Mouse (Mus musculus) lung, adult 2 months (tissue): ENCODE measurements around the gene Klhl26. TPM values are rescaled to one million over a fixed set of nuclear protein-coding genes. Genes with fewer than 3 reads are reported as not detected.

Experiments
- DNase-seq: peaks from one replicate; pipeline ENCODE4 v3.0.0; 2022
- H3K4me1 ChIP-seq: fragments of 200-500 bp; 2 replicates; pipeline ENCODE4 v1.6.1; 2011; ENCODE audit warnings: low read length; ENCODE audit not compliant: control insufficient read depth, insufficient read depth
- H3K4me3 ChIP-seq: fragments of 200-500 bp; replicated peaks from 2 replicates; pipeline ENCODE3; 2011; ENCODE audit warnings: low read depth, mild to moderate bottlenecking, control low read depth, low read length; ENCODE audit errors: extremely low read depth
- CTCF ChIP-seq: fragments of 200-500 bp; IDR thresholded peaks from 2 replicates; pipeline ENCODE4 v1.5.1; 2011; ENCODE audit warnings: mild to moderate bottlenecking, low read length, control low read depth; ENCODE audit not compliant: insufficient read depth
- POLR2A ChIP-seq: fragments of 200-500 bp; IDR thresholded peaks from 2 replicates; pipeline ENCODE4 v1.6.1; 2011; ENCODE audit warnings: low read depth, mild to moderate bottlenecking, control low read depth, low read length, borderline replicate concordance; ENCODE audit errors: extremely low read depth
- WGBS: fragments of 180-500 bp; shearing (Covaris S2); methylation state at CpG from one replicate; pipeline ENCODE4 v1.1.7; 2018; 5-methylcytosine and 5-hydroxymethylcytosine counted together
- polyA plus RNA-seq: library from polyadenylated mRNA; depleted of rRNA; stranded (reverse); fragments of >200 nt; gene quantifications from 2 replicates; pipeline ENCODE4 v1.2.3, GENCODE M21; 2012

The Klhl26 gene
- polyA plus RNA-seq, 1 experiment = 51.3 TPM

GRCm38 (mm10) chr8:70465701-70466100 is 11.1 kb downstream of the Klhl26 start:
- Histone ChIP-seq H3K4me1 (peaks cover 26% of the 10 kb centered on the region), H3K4me3 (no peak overlapping the region)
- 96% methylated on average over 4 of the region's 4 CpGs for WGBS
- no peak for DNase-seq
- TF ChIP-seq CTCF = no peak
- no peak for TF ChIP-seq POLR2A

DNA sequence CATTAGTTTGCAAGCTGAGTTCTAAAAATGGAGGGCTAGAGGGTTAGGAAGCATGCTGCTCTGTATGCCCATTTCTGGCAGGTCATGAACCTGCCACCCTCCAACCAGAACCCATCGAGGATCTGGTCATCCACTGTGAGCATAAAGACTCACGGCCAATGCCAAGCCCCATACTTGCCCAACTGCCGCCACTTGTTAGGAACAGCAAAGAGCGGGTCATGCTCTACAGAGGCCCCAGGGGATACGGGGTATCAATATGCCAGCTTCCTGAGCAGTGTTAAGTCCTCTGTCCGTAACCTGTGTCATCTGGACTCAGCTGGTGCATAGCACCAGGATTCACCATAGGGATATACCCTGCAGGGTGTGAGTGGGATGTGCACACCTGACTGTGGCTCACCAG is 12.6 kb downstream of the Klhl26 start:
- WGBS = 90% methylated on average over 6 of the region's 6 CpGs
- DNase-seq = no peak
- H3K4me1 ChIP-seq = peaks cover 21% of the 10 kb centered on the region
- H3K4me3 ChIP-seq = no peak overlapping the region
- TF ChIP-seq POLR2A = no peak
- no peak for TF ChIP-seq CTCF

DNA sequence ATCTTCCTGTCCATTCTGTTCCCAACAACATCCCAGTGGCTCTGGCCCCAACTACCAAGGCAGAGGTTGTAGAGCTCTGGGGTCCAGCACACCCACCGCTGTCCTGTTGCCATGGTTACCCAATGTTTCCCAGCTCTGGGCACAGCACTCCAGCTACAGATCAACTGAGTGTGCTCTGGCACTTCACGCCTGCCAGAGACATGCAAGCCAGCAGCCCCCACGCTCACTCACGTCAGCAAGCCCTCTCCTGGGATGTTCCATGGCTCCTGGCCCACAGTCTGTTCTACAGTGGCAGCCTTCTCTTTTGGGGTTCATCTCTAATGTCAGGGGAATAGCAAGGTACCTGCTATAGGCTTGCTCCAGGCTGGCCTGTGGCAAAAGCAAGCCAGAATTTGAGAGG is 13.5 kb downstream of the Klhl26 start:
- TF ChIP-seq CTCF = no peak
- TF ChIP-seq POLR2A = no peak
- no peak for DNase-seq
- H3K4me3 ChIP-seq = no peak overlapping the region
- peaks cover 14% of the 10 kb centered on the region for H3K4me1 ChIP-seq
- WGBS = 74% methylated on average over 4 of the region's 4 CpGs

DNA sequence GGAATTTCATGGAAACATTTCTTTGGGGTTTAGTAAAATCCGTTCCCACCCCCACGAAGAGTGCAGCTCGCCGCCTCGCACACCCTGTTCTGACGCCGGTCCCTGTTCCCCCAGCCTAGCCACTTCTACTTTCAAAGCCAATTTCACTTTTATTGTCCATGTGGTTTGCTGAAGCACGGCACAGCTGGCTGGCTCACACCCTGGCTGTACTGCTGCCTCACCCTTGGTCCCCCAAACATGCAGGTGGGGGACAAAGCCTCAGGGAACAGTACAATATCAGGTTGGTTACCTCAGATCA is 14.3 kb downstream of the Klhl26 start:
- DNase-seq = no peak
- 84% methylated on average over 8 of the region's 8 CpGs for WGBS
- TF ChIP-seq CTCF (no peak), POLR2A (no peak)
- H3K4me3 ChIP-seq = no peak overlapping the region
- peaks cover 9% of the 10 kb centered on the region for H3K4me1 ChIP-seq

DNA sequence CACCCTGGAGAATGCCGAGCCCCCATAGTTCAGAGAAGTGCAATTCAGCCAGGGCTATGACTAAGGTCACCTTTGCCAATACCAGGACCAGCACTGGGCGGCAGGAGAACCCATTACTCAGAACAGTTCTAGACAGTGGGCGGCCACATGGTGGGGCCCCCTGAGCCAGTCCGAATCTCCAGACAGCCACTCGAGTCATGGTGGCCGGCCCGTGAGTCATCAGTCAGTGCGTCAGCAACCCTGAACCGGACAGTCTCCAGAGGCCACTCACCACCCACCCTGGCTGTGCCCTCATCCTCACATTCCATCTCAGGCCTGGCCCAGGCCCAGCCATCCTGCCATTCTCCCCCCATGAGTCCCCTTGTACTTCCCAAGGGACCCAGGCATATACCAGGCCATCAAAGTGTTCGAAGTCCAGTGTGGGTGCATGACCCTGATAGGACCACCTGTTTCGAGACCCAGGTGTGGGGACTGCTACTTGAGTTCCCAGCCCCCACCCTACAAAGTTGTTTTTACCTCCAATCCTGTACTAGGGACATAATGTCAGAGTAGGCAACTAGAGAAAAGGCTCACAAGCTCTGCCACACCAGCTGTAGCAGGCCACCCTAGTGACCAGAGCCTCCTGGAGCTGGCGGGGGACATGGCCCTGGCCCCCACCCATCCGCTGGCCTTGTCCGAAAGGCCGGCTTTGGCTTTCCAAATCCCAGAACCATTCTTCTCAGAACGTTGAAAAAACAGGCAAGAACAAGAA is 14.8 kb downstream of the Klhl26 start:
- DNase-seq = no peak
- 72% methylated on average over 16 of the region's 16 CpGs for WGBS
- peaks cover 7% of the 10 kb centered on the region for H3K4me1 ChIP-seq
- TF ChIP-seq CTCF (no peak), POLR2A (no peak)
- H3K4me3 ChIP-seq = no peak overlapping the region

DNA sequence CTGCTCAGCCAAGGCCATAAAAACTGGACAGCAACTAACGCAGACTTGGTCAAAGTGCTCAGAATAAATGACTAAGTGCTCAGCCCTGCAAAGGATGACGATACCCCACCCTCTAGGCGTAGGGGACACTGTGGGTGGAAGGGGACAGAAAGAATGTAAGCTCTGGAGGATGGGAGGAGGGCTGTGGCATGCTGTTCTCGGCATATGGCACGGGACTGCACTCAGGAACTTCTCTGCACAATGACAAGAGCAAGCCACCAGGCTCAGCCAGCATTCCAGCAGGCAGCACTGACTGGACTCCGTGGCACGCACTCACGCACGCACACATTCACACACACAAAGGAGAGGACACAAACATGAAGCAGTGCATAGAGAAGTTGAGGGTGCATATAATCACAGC is 16.2 kb downstream of the Klhl26 start:
- WGBS = 70% methylated on average over 9 of the region's 9 CpGs
- TF ChIP-seq POLR2A (no peak), CTCF (no peak)
- no peak for DNase-seq
- Histone ChIP-seq H3K4me3 (no peak overlapping the region), H3K4me1 (no peaks in the 10 kb centered on the region)

DNA sequence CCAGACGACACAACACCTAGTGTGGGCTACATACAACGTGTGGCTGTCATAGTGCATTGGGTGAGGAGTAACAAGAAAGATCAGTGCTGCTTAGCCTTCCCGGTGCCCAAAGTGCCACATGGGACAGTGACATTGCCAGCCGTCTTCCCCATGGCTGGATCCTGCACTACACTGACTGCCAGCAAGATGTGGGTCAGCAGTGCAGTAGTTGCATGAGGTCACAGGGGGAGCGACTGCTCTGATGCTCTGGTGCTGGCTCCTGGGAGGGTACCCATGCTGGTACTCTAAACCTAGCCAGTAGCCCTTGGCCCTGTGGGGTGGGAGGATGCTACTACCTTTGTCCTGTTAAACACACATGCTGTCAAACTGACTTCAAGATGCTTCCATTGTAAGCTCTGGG is 16.6 kb downstream of the Klhl26 start:
- no peaks in the 10 kb centered on the region for H3K4me1 ChIP-seq
- WGBS = 81% methylated on average over 5 of the region's 5 CpGs
- no peak overlapping the region for H3K4me3 ChIP-seq
- no peak for TF ChIP-seq CTCF
- no peak for TF ChIP-seq POLR2A
- no peak for DNase-seq

DNA sequence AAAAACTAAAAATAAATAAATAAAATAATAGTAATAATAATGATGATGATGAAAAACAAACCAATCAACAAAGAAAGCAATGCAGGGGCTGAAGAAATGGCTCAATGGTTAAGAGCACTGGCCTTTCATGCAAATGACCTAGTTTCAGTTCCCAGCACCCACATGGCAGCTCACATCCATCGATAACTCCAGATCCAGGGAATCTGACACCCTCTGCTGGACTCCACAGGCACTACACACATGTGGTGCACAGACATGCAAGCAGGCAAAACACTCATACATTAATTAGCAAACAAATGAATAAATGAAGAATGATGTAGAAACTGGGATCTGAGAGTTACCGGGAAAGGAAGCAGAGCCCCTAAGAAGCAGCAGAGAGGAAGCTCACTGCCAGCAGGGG is 17.1 kb downstream of the Klhl26 start:
- TF ChIP-seq POLR2A = no peak
- TF ChIP-seq CTCF = no peak
- 96% methylated on average over 2 of the region's 2 CpGs for WGBS
- Histone ChIP-seq H3K4me1 (no peaks in the 10 kb centered on the region), H3K4me3 (no peak overlapping the region)
- no peak for DNase-seq

DNA sequence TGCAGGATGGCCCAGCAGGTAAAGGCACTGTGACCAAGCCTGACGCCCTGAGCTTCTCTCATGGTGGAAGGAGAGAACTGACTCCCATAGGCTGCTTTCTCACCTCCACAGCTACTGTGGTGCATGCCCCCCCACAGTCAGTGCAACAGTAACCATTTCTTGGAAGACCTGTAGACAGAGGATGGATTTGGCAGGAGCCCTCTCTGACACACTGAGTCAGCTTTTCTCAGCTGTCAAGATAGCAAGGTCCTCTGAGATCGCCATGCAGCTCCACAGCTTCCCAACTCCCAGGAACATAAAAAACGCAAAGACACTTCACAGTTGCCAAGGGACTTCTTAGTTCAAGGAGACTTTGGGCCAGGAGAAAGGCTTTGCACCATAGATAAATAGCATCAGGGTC is 18.3 kb downstream of the Klhl26 start:
- Histone ChIP-seq H3K4me1 (no peaks in the 10 kb centered on the region), H3K4me3 (no peak overlapping the region)
- WGBS = 81% methylated on average over 3 of the region's 3 CpGs
- TF ChIP-seq CTCF (no peak), POLR2A (no peak)
- no peak for DNase-seq

DNA sequence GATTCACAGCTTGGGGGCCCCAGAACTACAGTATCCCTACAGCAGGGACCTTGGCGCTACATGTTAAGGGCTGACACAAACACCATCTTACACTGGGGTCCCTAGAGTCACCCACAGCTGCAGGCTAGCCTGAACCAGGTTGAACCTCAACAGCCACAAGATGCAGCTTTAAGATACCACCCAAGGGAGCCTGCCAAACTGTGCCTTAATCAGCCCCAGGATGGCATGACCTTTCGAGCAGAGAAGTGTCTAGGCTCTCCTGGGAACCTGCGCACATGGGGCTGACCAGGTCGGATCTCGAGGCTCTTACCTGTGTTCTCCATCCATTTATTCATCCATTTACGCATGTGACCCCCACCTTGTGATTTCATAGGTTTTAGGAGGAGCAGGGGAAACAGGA is 18.9 kb downstream of the Klhl26 start:
- WGBS = 88% methylated on average over 6 of the region's 6 CpGs
- TF ChIP-seq POLR2A (no peak), CTCF (no peak)

More for the DNA sequence above, 18.9 kb downstream of the Klhl26 start:
- H3K4me3 ChIP-seq = no peak overlapping the region
- no peaks in the 10 kb centered on the region for H3K4me1 ChIP-seq
- no peak for DNase-seq
